In genomic region chr10:126386430-126386829, GRCm38 (mm10) we compare ENCODE assay signal across 15 mouse cellular contexts.
DNase-seq lines count a peak whose midpoint lies in the region; ATAC-seq and TF ChIP-seq lines count a peak whose summit lies in the region.
"Had no signal": no experiment of that assay in that cellular context is flagged by ENCODE, and none has a peak within 500 bp of the region (broad histone marks: within the 10 kb centered on the region; RNA-seq: fewer than 3 reads in every experiment).

No protein-coding gene starts in this region.

- no peak overlapping the region for H3K27ac ChIP-seq in gastrocnemius, adult 2 months
- no peak overlapping the region for H3K27ac ChIP-seq in liver, adult 2 months (replicated peaks; ENCODE audit: insufficient read depth, low read depth, low read length)
- no peak overlapping the region for H3K27ac ChIP-seq in forebrain, embryonic 15.5 days (replicated peaks)
- H3K27ac ChIP-seq: heart, embryonic 15.5 days; liver, embryonic 13.5 days; midbrain, embryonic 13.5 days; neural tube, embryonic 13.5 days had no signal

- no peaks in the 10 kb centered on the region for H3K79me2 ChIP-seq in liver, adult 2 months (ENCODE audit: control insufficient read depth, insufficient read depth, low read length)

- H3K4me1 ChIP-seq in liver, adult 2 months (ENCODE audit: control insufficient read depth, insufficient read depth, low read length) = no peaks in the 10 kb centered on the region
- no peaks in the 10 kb centered on the region for H3K4me1 ChIP-seq in E14TG2a.4 (replicated peaks; ENCODE audit: low read depth, low read length)
- H3K4me1 ChIP-seq in forebrain, embryonic 15.5 days = no peaks in the 10 kb centered on the region
- H3K4me1 ChIP-seq: liver, embryonic 13.5 days; midbrain, embryonic 13.5 days; neural tube, embryonic 13.5 days had no signal

- DNase-seq in gastrocnemius, adult 2 months = no peak
- DNase-seq in gastrocnemius, postnatal 4 days (ENCODE audit: low spot score in 2 of 2) = no peak
- DNase-seq in liver, adult 2 months (ENCODE audit: extremely low read depth, low read depth, low spot score) = no peak
- no peak for DNase-seq in liver
- no peak for DNase-seq in frontal cortex, postnatal 14 days (ENCODE audit: low spot score in 2 of 2)
- DNase-seq: cerebellum, postnatal 36 days; kidney, adult 11 months; layer of hippocampus, adult 9-11 months; liver, embryonic 13.5 days had no signal

- no peak for TF ChIP-seq POLR2A in liver, adult 2 months (IDR thresholded peaks at IDR 0.05; ENCODE audit: extremely low read depth, insufficient read depth, low read length)

- no peak overlapping the region for H3K9ac ChIP-seq in liver, adult 2 months (ENCODE audit: low read depth, low read length)
- H3K9ac ChIP-seq in forebrain, embryonic 15.5 days (replicated peaks) = no peak overlapping the region
- H3K9ac ChIP-seq: heart, embryonic 15.5 days; liver, embryonic 13.5 days; midbrain, embryonic 13.5 days; neural tube, embryonic 13.5 days had no signal

- TF ChIP-seq CTCF in gastrocnemius, adult 2 months (IDR thresholded peaks at IDR 0.05) = peak; percentile 26; the same call in 1 of the 2 replicates
- TF ChIP-seq CTCF in liver, adult 2 months (IDR thresholded peaks at IDR 0.05; ENCODE audit: low read depth, low read length) = peak; percentile 50; the same call in 1 of the 2 replicates
- TF ChIP-seq CTCF in E14TG2a.4 (conservative IDR thresholded peaks at IDR 0.05; ENCODE audit: low read length) = peak; percentile 78

- H3K9me3 ChIP-seq in E14TG2a.4 (ENCODE audit: low read length) = no peaks in the 10 kb centered on the region
- no peaks in the 10 kb centered on the region for H3K9me3 ChIP-seq in forebrain, embryonic 15.5 days
- H3K9me3 ChIP-seq: heart, embryonic 15.5 days; liver, embryonic 13.5 days; midbrain, embryonic 13.5 days; neural tube, embryonic 13.5 days had no signal

- no peaks in the 10 kb centered on the region for H3K36me3 ChIP-seq in liver, adult 2 months (ENCODE audit: control insufficient read depth, insufficient read depth, low read length)
- no peaks in the 10 kb centered on the region for H3K36me3 ChIP-seq in E14TG2a.4 (ENCODE audit: insufficient read depth, low read length)
- H3K36me3 ChIP-seq in forebrain, embryonic 15.5 days = no peaks in the 10 kb centered on the region
- H3K36me3 ChIP-seq: heart, embryonic 15.5 days; liver, embryonic 13.5 days; midbrain, embryonic 13.5 days; neural tube, embryonic 13.5 days had no signal

- intact Hi-C loops in gastrocnemius, adult 2 months (cut with DNase I) = no loop called here

- H3K4me2 ChIP-seq in forebrain, embryonic 15.5 days (replicated peaks) = no peak overlapping the region
- H3K4me2 ChIP-seq: heart, embryonic 15.5 days; liver, embryonic 13.5 days; midbrain, embryonic 13.5 days; neural tube, embryonic 13.5 days had no signal

- 71% methylated on average over 3 of the region's 3 CpGs for WGBS in liver, adult 2 months
- WGBS in forebrain, embryonic 15.5 days = 73% methylated on average over 3 of the region's 3 CpGs

- H3K27me3 ChIP-seq in liver, adult 2 months (ENCODE audit: control insufficient read depth, insufficient read depth, low read length) = no peaks in the 10 kb centered on the region; the same call in 1 of the 2 replicates
- H3K27me3 ChIP-seq in E14TG2a.4 (ENCODE audit: insufficient read depth, low read length) = no peaks in the 10 kb centered on the region
- no peaks in the 10 kb centered on the region for H3K27me3 ChIP-seq in forebrain, embryonic 15.5 days
- H3K27me3 ChIP-seq: heart, embryonic 15.5 days; liver, embryonic 13.5 days; midbrain, embryonic 13.5 days; neural tube, embryonic 13.5 days had no signal

- ATAC-seq in common myeloid progenitor, adult 5-6 weeks (replicated peaks; ENCODE audit: low read depth, poor library complexity, severe bottlenecking) = 0 out of 2 replicates have a peak, but pooled peaks have one; percentile 29
- ATAC-seq in forebrain, embryonic 15.5 days (replicated peaks) = no peak
- ATAC-seq: midbrain, embryonic 13.5 days had no signal

- H3K4me3 ChIP-seq in gastrocnemius, adult 2 months = no peak overlapping the region
- no peak overlapping the region for H3K4me3 ChIP-seq in liver, adult 2 months (ENCODE audit: insufficient read depth, low read depth, low read length)
- no peak overlapping the region for H3K4me3 ChIP-seq in E14TG2a.4 (replicated peaks; ENCODE audit: low read length)
- no peak overlapping the region for H3K4me3 ChIP-seq in forebrain, embryonic 15.5 days
- H3K4me3 ChIP-seq: heart, embryonic 15.5 days; liver, embryonic 13.5 days; midbrain, embryonic 13.5 days; neural tube, embryonic 13.5 days had no signal

Comparison
In these comparisons a context has a peak if more than half of its experiments do, and no peak if none do; other contexts are left out.
1. CTCF ChIP-seq: peak in every context shown above with its lines; median percentile 78 in E14TG2a.4; 50 in liver, adult 2 months; 26 in gastrocnemius, adult 2 months.